Mouse (Mus musculus) E14TG2a.4 (cell line): ENCODE data around the gene Lss.

Experiments
- CTCF ChIP-seq: conservative IDR thresholded peaks from 2 replicates; pipeline ENCODE4 v1.5.1; 2014; ENCODE audit warnings: low read length
- NANOG ChIP-seq: IDR thresholded peaks from 2 replicates; pipeline ENCODE4 v1.6.1; 2014; ENCODE audit warnings: borderline replicate concordance, low read length, mixed read lengths
- POU5F1 ChIP-seq: IDR thresholded peaks from 2 replicates; pipeline ENCODE4 v1.6.1; 2014; ENCODE audit warnings: low read length, borderline replicate concordance

GRCm38 (mm10) chr10:76590197-76590596 lies 58.8 kb downstream of the Lss start:
- TF ChIP-seq CTCF (no peak), NANOG (no peak), POU5F1 (no peak)
